In the genomic region with DNA sequence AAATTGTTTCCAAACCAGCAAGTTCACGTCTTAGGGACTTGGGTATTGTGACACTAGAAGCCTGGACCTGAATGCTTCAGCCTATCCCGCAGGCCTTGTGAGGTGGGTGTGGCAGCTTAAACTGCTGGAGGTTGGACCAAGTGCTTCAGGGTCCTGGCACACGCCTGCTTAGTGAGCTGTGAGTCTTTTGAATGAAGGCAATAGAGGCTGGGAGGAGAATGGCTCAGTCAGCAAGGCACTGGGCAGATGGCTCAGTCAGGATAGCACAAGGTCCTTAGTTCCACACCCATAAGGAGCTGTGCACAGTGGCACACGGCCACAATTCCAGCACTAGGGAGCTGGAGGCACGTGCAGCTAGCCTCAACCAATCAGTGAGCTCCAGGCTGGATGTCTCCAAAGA, we compare ENCODE assay signal across 23 mouse cellular contexts.
DNase-seq lines count a peak whose midpoint lies in the region; ATAC-seq lines count a peak whose summit lies in the region.
"Had no signal": no experiment of that assay in that cellular context is flagged by ENCODE, and none has a peak within 500 bp of the region (broad histone marks: within the 10 kb centered on the region; RNA-seq: fewer than 3 reads in every experiment).

No protein-coding gene starts in this region.

- WGBS in forebrain, embryonic 16.5 days = 45% methylated on average over 5 of the region's 5 CpGs
- 56% methylated on average over 5 of the region's 5 CpGs for WGBS in forebrain, embryonic 11.5 days

- H3K4me3 ChIP-seq in forebrain, embryonic 16.5 days (replicated peaks; ENCODE audit: low read length) = no peak overlapping the region
- H3K4me3 ChIP-seq in forebrain, embryonic 11.5 days (ENCODE audit: low read depth, low read length) = no peak overlapping the region
- H3K4me3 ChIP-seq: embryonic facial prominence, embryonic 13.5 days; embryonic facial prominence, embryonic 15.5 days; erythroblast, embryonic 14.5 days; forebrain, embryonic 13.5 days; forebrain, embryonic 15.5 days had no signal

- H3K27ac ChIP-seq in forebrain, embryonic 16.5 days (ENCODE audit: low read length) = no peak overlapping the region
- H3K27ac ChIP-seq in forebrain, embryonic 11.5 days (ENCODE audit: low read depth, low read length) = no peak overlapping the region
- H3K27ac ChIP-seq: embryonic facial prominence, embryonic 13.5 days; embryonic facial prominence, embryonic 15.5 days; forebrain, embryonic 13.5 days; forebrain, embryonic 15.5 days had no signal

- DNase-seq in forebrain, embryonic 11.5 days (ENCODE audit: low spot score) = no peak
- peak; percentile 17 for DNase-seq in ES-CJ7 (ENCODE audit: low read depth, low spot score)
- DNase-seq in thymus, postnatal 25 days = no peak
- DNase-seq: adrenal gland, adult 2 months; adrenal gland, postnatal 10 days; adrenal gland, postnatal 25 days; B cell, adult 2 months; cerebellum, adult 11 months; cerebellum, adult 18-20 months; cerebellum, adult 8-10 months; cerebellum, adult 9-11 months; cerebellum, postnatal 14 days; cerebellum, postnatal 36 days; embryo, embryonic 11 days had no signal

- ATAC-seq in forebrain, embryonic 16.5 days = peak; percentile 14; the same call in 1 of the 2 replicates
- ATAC-seq in forebrain, embryonic 11.5 days (replicated peaks; ENCODE audit: low FRiP score) = no peak
- ATAC-seq in activated CD4-positive, CD25-positive, alpha-beta regulatory T cell, adult 4 months = no peak
- ATAC-seq: CD4-positive, CD25-positive, alpha-beta regulatory T cell, adult 4 months; forebrain, embryonic 13.5 days; forebrain, embryonic 15.5 days had no signal

- H3K9ac ChIP-seq in forebrain, embryonic 16.5 days (replicated peaks; ENCODE audit: low read depth, low read length) = no peak overlapping the region
- no peak overlapping the region for H3K9ac ChIP-seq in forebrain, embryonic 11.5 days (ENCODE audit: low read length)
- H3K9ac ChIP-seq: embryonic facial prominence, embryonic 13.5 days; embryonic facial prominence, embryonic 15.5 days; forebrain, embryonic 13.5 days; forebrain, embryonic 15.5 days had no signal

- H3K9me3 ChIP-seq in forebrain, embryonic 16.5 days (ENCODE audit: control insufficient read depth, low read length) = no peaks in the 10 kb centered on the region
- no peaks in the 10 kb centered on the region for H3K9me3 ChIP-seq in forebrain, embryonic 11.5 days (ENCODE audit: control insufficient read depth, low read length)
- H3K9me3 ChIP-seq: embryonic facial prominence, embryonic 13.5 days; embryonic facial prominence, embryonic 15.5 days; forebrain, embryonic 13.5 days; forebrain, embryonic 15.5 days had no signal

- no peaks in the 10 kb centered on the region for H3K36me3 ChIP-seq in forebrain, embryonic 16.5 days (ENCODE audit: control insufficient read depth, insufficient read depth)
- H3K36me3 ChIP-seq in forebrain, embryonic 11.5 days (ENCODE audit: control insufficient read depth, insufficient read depth, low read length) = no peaks in the 10 kb centered on the region
- H3K36me3 ChIP-seq: embryonic facial prominence, embryonic 13.5 days; embryonic facial prominence, embryonic 15.5 days; forebrain, embryonic 15.5 days had no signal

- peaks cover 12% of the 10 kb centered on the region for H3K4me1 ChIP-seq in forebrain, embryonic 16.5 days (replicated peaks; ENCODE audit: control insufficient read depth, insufficient read depth, low read length)
- no peaks in the 10 kb centered on the region for H3K4me1 ChIP-seq in forebrain, embryonic 11.5 days (replicated peaks; ENCODE audit: control insufficient read depth, insufficient read depth, low read length)
- H3K4me1 ChIP-seq: forebrain, embryonic 13.5 days had no signal

- H3K27me3 ChIP-seq in forebrain, embryonic 16.5 days (replicated peaks; ENCODE audit: control insufficient read depth, insufficient read depth, low read length) = no peaks in the 10 kb centered on the region
- no peaks in the 10 kb centered on the region for H3K27me3 ChIP-seq in forebrain, embryonic 11.5 days (ENCODE audit: control insufficient read depth, insufficient read depth, low read length)
- H3K27me3 ChIP-seq: CH12.LX; embryonic facial prominence, embryonic 13.5 days; embryonic facial prominence, embryonic 15.5 days; forebrain, embryonic 13.5 days; forebrain, embryonic 15.5 days had no signal

- H3K4me2 ChIP-seq in forebrain, embryonic 16.5 days (ENCODE audit: low read length) = no peak overlapping the region
- no peak overlapping the region for H3K4me2 ChIP-seq in forebrain, embryonic 11.5 days (ENCODE audit: low read depth, low read length, severe bottlenecking)
- H3K4me2 ChIP-seq: embryonic facial prominence, embryonic 13.5 days; embryonic facial prominence, embryonic 15.5 days; forebrain, embryonic 13.5 days; forebrain, embryonic 15.5 days had no signal
